Mouse (Mus musculus): ENCODE results near the gene Olfr745. TPM values are rescaled to one million over a fixed set of nuclear protein-coding genes. Genes with fewer than 3 reads are reported as not detected.

The Olfr745 gene
- polyA plus RNA-seq (2015; fragmentation: Nextera tagmentation; extraction: Ambion mirVana): not detected in 2 replicates

DNA sequence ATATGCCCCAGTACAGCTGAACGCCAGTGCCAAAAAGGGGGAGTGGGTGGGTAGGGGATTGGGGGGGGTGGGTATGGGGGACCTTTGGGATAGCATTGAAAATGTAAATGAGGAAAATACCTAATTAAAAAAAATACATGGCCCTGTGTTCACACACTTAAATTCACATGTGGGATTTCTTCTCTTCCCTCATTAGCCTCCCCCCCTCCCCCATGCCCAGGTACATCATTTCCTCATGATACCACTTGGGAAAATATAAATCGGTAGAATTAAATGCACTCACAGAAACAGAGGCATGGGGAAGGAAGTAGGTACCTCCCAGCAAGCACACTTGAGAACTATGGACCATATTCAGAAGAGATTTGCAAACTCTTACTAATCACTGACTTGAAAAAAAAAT lies at the start of gene Olfr745:
Gene Olfr745 (plus strand): TSS at position 301 of the 400 bp plus-strand sequence.
- H3K4me3 ChIP-seq (replicated peaks): no peak within 1 kb of the TSS
- H3K36me3 ChIP-seq: no peaks in the 10 kb centered on the region
- no peaks in the 10 kb centered on the region for H3K4me1 ChIP-seq
- H3K9ac ChIP-seq: no peak within 1 kb of the TSS
- no peak within 1 kb of the TSS for H3K27ac ChIP-seq
- WGBS: 77% methylated on average over 2 of the region's 2 CpGs
- no peak within 1 kb of the TSS for H3K4me2 ChIP-seq
- H3K9me3 ChIP-seq: no peaks in the 10 kb centered on the region
- no peak for ATAC-seq (ENCODE audit: insufficient read depth, low FRiP score, low read depth)
- H3K27me3 ChIP-seq (replicated peaks): no peaks in the 10 kb centered on the region

DNA sequence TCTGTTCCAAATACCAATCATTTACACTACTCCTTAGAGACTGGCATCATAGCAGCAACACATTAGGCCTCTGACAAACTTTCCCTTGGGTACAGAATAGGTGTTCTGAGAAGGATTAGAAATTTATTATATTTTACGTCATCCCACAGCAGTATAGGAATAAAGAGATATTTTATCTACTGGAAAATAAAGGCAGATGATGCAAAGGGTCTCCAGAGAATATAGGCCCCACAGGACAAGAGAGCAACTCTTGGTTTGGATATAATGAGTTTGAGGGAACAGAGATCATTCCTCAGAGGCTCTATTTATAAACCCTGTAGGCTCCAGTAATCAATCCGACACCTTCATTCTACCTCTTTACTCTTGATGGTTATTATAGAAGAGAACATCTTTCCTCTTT lies 24.6 kb upstream of the Olfr745 start, which contains the start of gene Olfr744:
Gene Olfr744 (plus strand): TSS at position 301 of the 400 bp plus-strand sequence.
- H3K4me2 ChIP-seq: no peak within 1 kb of the TSS
- no peaks in the 10 kb centered on the region for H3K9me3 ChIP-seq
- no peak for ATAC-seq (ENCODE audit: insufficient read depth, low FRiP score, low read depth)
- 82% methylated on average over 2 of the region's 2 CpGs for WGBS
- no peak within 1 kb of the TSS for H3K4me3 ChIP-seq (replicated peaks)
- H3K9ac ChIP-seq: no peak within 1 kb of the TSS
- no peaks in the 10 kb centered on the region for H3K4me1 ChIP-seq
- H3K27ac ChIP-seq: no peak within 1 kb of the TSS
- H3K27me3 ChIP-seq (replicated peaks): no peaks in the 10 kb centered on the region
- no peaks in the 10 kb centered on the region for H3K36me3 ChIP-seq

- Histone ChIP-seq H3K27me3 (replicated peaks) (no peaks in the 10 kb centered on the region), H3K4me3 (replicated peaks) (no peak within 1 kb of the TSS), H3K9me3 (no peaks in the 10 kb centered on the region), H3K36me3 (no peaks in the 10 kb centered on the region), H3K4me1 (no peaks in the 10 kb centered on the region), H3K27ac (no peak within 1 kb of the TSS), H3K4me2 (no peak within 1 kb of the TSS), H3K9ac (no peak within 1 kb of the TSS)
- no peak for ATAC-seq (ENCODE audit: insufficient read depth, low FRiP score, low read depth)
These were observed 7.6 kb downstream of the Olfr745 start, which contains the start of gene Olfr746 for GRCm38 (mm10) chr14:50646783-50647182. TSS of gene Olfr746 (plus strand) at chr14:50647083.

DNA sequence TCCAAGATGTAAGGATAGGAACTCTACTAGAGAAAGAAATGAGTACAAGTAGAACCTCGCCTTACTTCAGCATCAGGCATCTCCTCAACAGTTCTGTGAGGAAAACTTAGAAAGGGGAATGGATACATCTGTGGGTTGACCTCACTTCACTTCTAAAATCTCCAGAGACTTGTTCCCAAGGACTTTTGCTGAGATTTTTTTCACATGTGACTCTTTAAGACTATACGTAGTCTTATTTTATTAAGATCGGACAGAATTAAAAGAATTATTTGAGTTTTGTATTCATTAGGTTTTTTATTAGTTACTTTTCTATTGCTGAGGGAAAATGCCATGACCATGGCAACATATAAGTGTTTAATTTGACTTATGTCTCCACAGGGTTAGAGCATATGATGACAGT lies 53.9 kb downstream of the Olfr745 start, which contains the start of gene Olfr747:
Gene Olfr747 (minus strand): TSS at position 101 of the 400 bp plus-strand sequence.
- Histone ChIP-seq H3K27me3 (replicated peaks) (no peaks in the 10 kb centered on the region), H3K9ac (no peak within 1 kb of the TSS), H3K4me2 (no peak within 1 kb of the TSS), H3K27ac (no peak within 1 kb of the TSS), H3K36me3 (no peaks in the 10 kb centered on the region), H3K4me3 (replicated peaks) (no peak within 1 kb of the TSS), H3K4me1 (no peaks in the 10 kb centered on the region), H3K9me3 (no peaks in the 10 kb centered on the region)
- 87% methylated on average over 3 of the region's 3 CpGs for WGBS
- ATAC-seq (ENCODE audit: insufficient read depth, low FRiP score, low read depth): no peak

Other genes with a start within 250 kb of the Olfr745 start
- not detected in 2 replicates for gene Olfr738, start 231.8 kb upstream of the Olfr745 start, polyA plus RNA-seq (2015; fragmentation: Nextera tagmentation; extraction: Ambion mirVana)
- gene Olfr739, start 220.8 kb upstream of the Olfr745 start, polyA plus RNA-seq (2015; fragmentation: Nextera tagmentation; extraction: Ambion mirVana): not detected in 2 replicates
- gene Olfr740, start 193.8 kb upstream of the Olfr745 start, polyA plus RNA-seq (2015; fragmentation: Nextera tagmentation; extraction: Ambion mirVana): not detected in 2 replicates
- not detected in 2 replicates for gene Olfr741, start 166.7 kb upstream of the Olfr745 start, polyA plus RNA-seq (2015; fragmentation: Nextera tagmentation; extraction: Ambion mirVana)
- not detected in 2 replicates for gene Olfr742, start 135.8 kb upstream of the Olfr745 start, polyA plus RNA-seq (2015; fragmentation: Nextera tagmentation; extraction: Ambion mirVana)
- gene Olfr743, start 117.5 kb upstream of the Olfr745 start, polyA plus RNA-seq (2015; fragmentation: Nextera tagmentation; extraction: Ambion mirVana): not detected in 2 replicates
- not detected in 2 replicates for gene Olfr744, start 24.5 kb upstream of the Olfr745 start, polyA plus RNA-seq (2015; fragmentation: Nextera tagmentation; extraction: Ambion mirVana)
- gene Olfr746, start 7.7 kb downstream of the Olfr745 start, polyA plus RNA-seq (2015; fragmentation: Nextera tagmentation; extraction: Ambion mirVana): not detected in 2 replicates
- not detected in 2 replicates for gene Olfr747, start 53.8 kb downstream of the Olfr745 start, polyA plus RNA-seq (2015; fragmentation: Nextera tagmentation; extraction: Ambion mirVana)
- gene Olfr748, start 68.0 kb downstream of the Olfr745 start, polyA plus RNA-seq (2015; fragmentation: Nextera tagmentation; extraction: Ambion mirVana): not detected in 2 replicates
- gene Olfr749, start 105.7 kb downstream of the Olfr745 start, polyA plus RNA-seq (2015; fragmentation: Nextera tagmentation; extraction: Ambion mirVana): not detected in 2 replicates
- 59.9 and 65.2 TPM in 2 replicates for gene Ttc5, start 146.1 kb downstream of the Olfr745 start, polyA plus RNA-seq (2015; fragmentation: Nextera tagmentation; extraction: Ambion mirVana)
- gene Ccnb1ip1, start 168.3 kb downstream of the Olfr745 start, polyA plus RNA-seq (2015; fragmentation: Nextera tagmentation; extraction: Ambion mirVana): not detected in 2 replicates
- gene Parp2, start 168.5 kb downstream of the Olfr745 start, polyA plus RNA-seq (2015; fragmentation: Nextera tagmentation; extraction: Ambion mirVana): 62.6 and 63.3 TPM in 2 replicates
- 6.4 and 7.3 TPM in 2 replicates for gene Tep1, start 231.2 kb downstream of the Olfr745 start, polyA plus RNA-seq (2015; fragmentation: Nextera tagmentation; extraction: Ambion mirVana)